Mouse (Mus musculus) splenic B cell, adult 2 months (primary cell): Measurements from ENCODE around the gene Hck.

ENCODE experiments used
- DNase-seq: peaks from one replicate; pipeline ENCODE4 v3.0.0-alpha.2; 2011; ENCODE audit warnings: low read depth, low spot score
- H3K27me3 ChIP-seq: 2 replicates; pipeline ENCODE4 v1.6.1; 2012; ENCODE audit warnings: mild to moderate bottlenecking, low read length, moderate library complexity, mixed read lengths; ENCODE audit not compliant: control insufficient read depth, poor library complexity, insufficient read depth, severe bottlenecking
- H3K36me3 ChIP-seq: 2 replicates; pipeline ENCODE4 v1.6.1; 2012; ENCODE audit warnings: mild to moderate bottlenecking, low read length, moderate library complexity, mixed read lengths; ENCODE audit not compliant: control insufficient read depth, poor library complexity, insufficient read depth, severe bottlenecking

Hck gene

GRCm38 (mm10) chr2:153121821-153122615 lies 13.8 kb downstream of the Hck start:
- Histone ChIP-seq H3K36me3 (no peaks in the 10 kb centered on the region), H3K27me3 (no peaks in the 10 kb centered on the region)
- peak; percentile 70 for DNase-seq

DNA sequence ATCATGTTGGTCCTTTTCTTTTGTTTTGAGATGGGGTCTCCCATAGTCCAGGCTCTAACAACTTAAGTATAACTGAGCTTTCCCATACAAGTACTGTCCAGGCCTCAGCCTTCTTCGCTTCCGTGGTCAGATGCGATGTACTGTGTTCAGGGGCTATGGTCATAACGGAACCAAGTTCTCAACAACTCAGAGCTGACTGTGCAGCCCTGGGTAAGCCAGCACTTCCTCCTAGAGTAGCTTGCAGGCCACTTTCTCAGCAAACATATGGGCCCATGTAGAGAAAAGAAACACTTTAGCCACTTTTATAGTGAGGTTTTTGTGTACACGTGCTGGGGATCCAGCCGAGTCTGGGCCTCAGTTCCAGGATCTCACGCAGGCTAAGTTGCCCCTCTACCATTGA lies 14.4 kb downstream of the Hck start:
- no peaks in the 10 kb centered on the region for H3K36me3 ChIP-seq
- DNase-seq, result peak; percentile 55

DNA sequence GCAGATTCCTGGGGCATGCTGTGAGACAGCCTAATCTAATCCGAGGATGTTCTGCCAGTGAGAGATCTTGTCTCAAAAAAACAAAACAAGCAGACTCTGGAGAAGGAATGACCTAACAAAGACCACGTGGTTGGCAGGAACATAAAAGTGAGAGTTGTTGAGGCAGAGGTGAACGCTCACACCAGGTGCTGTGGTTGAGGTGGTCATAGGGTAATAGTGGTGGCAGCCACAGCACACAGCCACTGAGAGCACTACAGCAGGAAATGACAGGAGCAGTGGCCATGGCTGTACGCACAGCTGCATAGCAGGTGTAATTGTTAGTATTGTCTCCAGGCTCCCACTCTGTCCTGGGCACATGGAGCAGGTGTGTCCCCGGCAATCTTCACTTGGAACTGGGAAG lies 17.6 kb downstream of the Hck start:
- DNase-seq, result peak; percentile 63
- no peaks in the 10 kb centered on the region for H3K27me3 ChIP-seq
- H3K36me3 ChIP-seq, result no peaks in the 10 kb centered on the region

More for the DNA sequence above, 14.4 kb downstream of the Hck start:
- H3K27me3 ChIP-seq, result no peaks in the 10 kb centered on the region

DNA sequence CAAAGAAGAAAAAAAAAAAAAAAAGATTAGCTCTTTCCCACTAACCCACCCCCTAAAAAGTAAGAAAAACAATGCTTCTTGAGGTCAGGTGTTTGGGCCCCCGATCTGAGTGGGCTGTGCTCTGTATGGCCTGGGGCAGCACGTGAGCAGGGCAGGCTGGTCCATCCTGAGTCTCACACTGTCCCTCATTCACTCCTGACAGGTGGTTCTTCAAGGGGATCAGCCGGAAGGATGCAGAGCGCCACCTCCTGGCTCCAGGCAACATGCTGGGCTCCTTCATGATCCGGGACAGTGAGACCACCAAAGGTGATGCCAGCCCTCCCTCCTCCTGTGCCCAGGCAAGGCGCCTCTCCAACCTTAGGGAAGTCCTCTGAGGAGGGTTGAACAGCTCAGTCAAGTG lies 22.8 kb downstream of the Hck start:
- H3K27me3 ChIP-seq, result no peaks in the 10 kb centered on the region
- peaks cover 16% of the 10 kb centered on the region for H3K36me3 ChIP-seq
- peak; percentile 73 for DNase-seq

DNA sequence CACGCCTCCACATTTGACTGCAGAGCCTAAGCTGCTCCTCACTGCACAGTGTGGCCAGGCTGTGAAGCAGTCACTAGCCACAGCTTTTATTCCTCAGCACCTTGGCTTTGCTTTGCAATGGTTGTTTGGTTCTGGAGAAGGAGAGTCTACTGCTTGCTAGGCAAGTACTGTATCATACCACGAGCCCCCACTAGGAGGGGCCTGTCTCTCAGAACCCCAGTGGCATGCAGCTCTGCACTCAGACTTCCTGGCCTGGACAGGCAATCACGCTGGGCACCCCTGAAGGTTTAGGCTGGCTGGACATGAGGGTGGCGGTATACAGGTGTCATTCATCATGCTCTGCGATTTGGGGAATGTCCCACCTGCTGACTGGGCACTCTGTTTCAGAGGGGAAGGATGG lies 26.0 kb downstream of the Hck start:
- peaks cover 16% of the 10 kb centered on the region for H3K36me3 ChIP-seq
- DNase-seq, result peak; percentile 40
- no peaks in the 10 kb centered on the region for H3K27me3 ChIP-seq

DNA sequence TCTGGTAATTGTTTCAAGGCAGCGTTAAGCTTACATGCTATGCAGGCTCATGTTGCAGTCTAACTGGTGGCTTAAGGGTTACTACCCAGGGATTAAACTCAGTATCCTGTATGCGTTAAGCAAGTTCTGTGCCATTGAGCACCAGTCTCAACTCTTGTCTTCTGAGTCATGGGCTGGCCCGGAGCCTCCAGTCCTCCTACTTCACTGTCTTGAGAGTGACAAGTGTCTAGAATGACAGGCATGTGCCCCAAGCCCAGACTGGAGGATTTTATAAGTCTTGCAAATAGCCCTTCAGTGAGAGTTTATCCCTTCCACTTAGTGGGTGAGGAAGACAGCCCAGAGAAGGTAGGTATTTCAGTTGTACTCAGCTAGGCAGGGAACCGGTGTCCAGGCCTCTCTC lies 27.9 kb downstream of the Hck start:
- Histone ChIP-seq H3K27me3 (no peaks in the 10 kb centered on the region), H3K36me3 (peaks cover 16% of the 10 kb centered on the region)
- no peak for DNase-seq

- DNase-seq, result no peak
- H3K36me3 ChIP-seq, result peaks cover 7% of the 10 kb centered on the region
- H3K27me3 ChIP-seq, result no peaks in the 10 kb centered on the region
Observed at GRCm38 (mm10) chr2:153139158-153139557, 30.9 kb downstream of the Hck start.

GRCm38 (mm10) chr2:153139996-153140613 lies 31.8 kb downstream of the Hck start:
- no peaks in the 10 kb centered on the region for H3K27me3 ChIP-seq
- H3K36me3 ChIP-seq, result peaks cover 12% of the 10 kb centered on the region
- peak; percentile 46 for DNase-seq

GRCm38 (mm10) chr2:153142620-153143199 lies 34.4 kb downstream of the Hck start:
- Histone ChIP-seq H3K27me3 (no peaks in the 10 kb centered on the region), H3K36me3 (peaks cover 14% of the 10 kb centered on the region)
- peak; percentile 75 for DNase-seq

- DNase-seq, result no peak
- H3K36me3 ChIP-seq, result peaks cover 24% of the 10 kb centered on the region
- H3K27me3 ChIP-seq, result no peaks in the 10 kb centered on the region
Observed at GRCm38 (mm10) chr2:153145346-153145745, 37.1 kb downstream of the Hck start.

- H3K36me3 ChIP-seq, result peaks cover 31% of the 10 kb centered on the region
Observed at GRCm38 (mm10) chr2:153147236-153147635, 39.0 kb downstream of the Hck start.

GRCm38 (mm10) chr2:153147715-153148114 lies 39.4 kb downstream of the Hck start:
- DNase-seq, result peak; percentile 76
- no peaks in the 10 kb centered on the region for H3K27me3 ChIP-seq

More at GRCm38 (mm10) chr2:153147236-153147635, 39.0 kb downstream of the Hck start:
- no peaks in the 10 kb centered on the region for H3K27me3 ChIP-seq
- DNase-seq, result no peak

GRCm38 (mm10) chr2:153149742-153150141 lies 41.5 kb downstream of the Hck start:
- H3K27me3 ChIP-seq, result no peaks in the 10 kb centered on the region
- H3K36me3 ChIP-seq, result peaks cover 28% of the 10 kb centered on the region
- DNase-seq, result no peak

More at GRCm38 (mm10) chr2:153147715-153148114, 39.4 kb downstream of the Hck start:
- H3K36me3 ChIP-seq, result peaks cover 31% of the 10 kb centered on the region

DNA sequence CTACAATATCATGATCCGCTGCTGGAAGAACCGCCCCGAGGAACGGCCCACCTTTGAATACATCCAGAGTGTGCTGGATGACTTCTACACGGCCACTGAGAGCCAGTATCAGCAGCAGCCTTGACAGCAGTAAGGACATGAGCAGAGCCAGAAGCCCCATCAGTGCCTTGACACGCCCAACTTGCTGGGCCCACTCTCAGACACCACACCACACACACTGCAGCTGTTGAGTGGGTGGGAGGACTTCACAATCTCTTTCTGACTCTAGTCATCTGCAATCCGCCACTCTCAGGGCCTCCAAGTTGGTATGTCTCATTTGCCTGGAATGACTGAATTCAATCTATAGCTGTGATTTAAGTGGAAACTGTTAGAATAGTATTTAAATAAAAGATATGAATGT lies 42.8 kb downstream of the Hck start:
- Histone ChIP-seq H3K36me3 (peaks cover 24% of the 10 kb centered on the region), H3K27me3 (no peaks in the 10 kb centered on the region)
- DNase-seq, result no peak
